Mouse (Mus musculus): ENCODE results near the gene Troap.

DNA sequence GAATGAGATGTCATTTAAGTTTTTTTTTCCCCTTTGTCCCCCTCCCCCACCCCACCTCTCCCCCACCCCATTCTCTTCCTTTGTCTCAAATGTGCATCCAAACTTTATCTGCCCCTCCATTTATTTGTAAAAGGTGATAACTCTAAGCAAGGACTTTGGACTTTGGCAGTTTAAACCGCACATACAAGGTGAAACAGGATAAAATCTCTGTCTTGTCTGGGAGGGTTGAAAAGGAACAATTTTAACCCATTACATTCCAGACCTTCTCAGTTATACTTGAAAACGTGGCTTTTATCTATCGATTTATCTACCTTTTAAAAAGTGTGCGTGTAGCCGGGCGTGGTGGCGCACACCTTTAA lies 40.7 kb downstream of the Troap start:
- TF ChIP-seq MAX (IDR thresholded peaks at IDR 0.05; ENCODE audit: low read depth) (no peak), POLR2A (IDR thresholded peaks at IDR 0.05; ENCODE audit: insufficient read length, low read depth) (no peak), USF1 (IDR thresholded peaks at IDR 0.05; ENCODE audit: low read depth) (no peak), MYOD1 (IDR thresholded peaks at IDR 0.05; ENCODE audit: control insufficient read depth in 1 of 3, insufficient read length in 2 of 3, low read depth in 2 of 3) (no peak), E2F4 (IDR thresholded peaks at IDR 0.05; ENCODE audit: insufficient read depth) (no peak), POLR2AphosphoS2 (IDR thresholded peaks at IDR 0.05; ENCODE audit: insufficient read length, low read depth) (no peak), CEBPB (IDR thresholded peaks at IDR 0.05; ENCODE audit: insufficient read depth, poor library complexity, severe bottlenecking) (no peak), TCF12 (IDR thresholded peaks at IDR 0.05; ENCODE audit: insufficient read depth, poor library complexity, severe bottlenecking) (no peak), SRF (IDR thresholded peaks at IDR 0.05; ENCODE audit: control insufficient read depth, insufficient read length, low read depth) (no peak), REST (IDR thresholded peaks at IDR 0.05; ENCODE audit: insufficient read depth, insufficient read length) (no peak), MYOG (IDR thresholded peaks at IDR 0.05; ENCODE audit: control insufficient read depth in 1 of 3, insufficient read depth in 1 of 3, insufficient read length in 2 of 3, low read depth in 2 of 3) (no peak)
